Mouse (Mus musculus): Measurements from ENCODE around the gene Gstk1. TPM values are rescaled to one million over a fixed set of nuclear protein-coding genes. Genes with fewer than 3 reads are reported as not detected.

Gstk1 gene
- polyA plus RNA-seq, 1 experiment from 2014 or later: 47.7 TPM

GRCm38 (mm10) chr6:42237276-42237805, 8.4 kb upstream of the Gstk1 start:
- Histone ChIP-seq H3K4me3 (ENCODE audit: low read length) (no peak overlapping the region), H3K4me1 (replicated peaks; ENCODE audit: control insufficient read depth, insufficient read depth, low read length) (peaks cover 4% of the 10 kb centered on the region), H3K27me3 (ENCODE audit: control insufficient read depth, insufficient read depth, low read depth, low read length) (no peaks in the 10 kb centered on the region), H3K9ac (ENCODE audit: low read length) (no peak overlapping the region), H3K36me3 (ENCODE audit: control insufficient read depth, insufficient read depth, low read length) (no peaks in the 10 kb centered on the region), H3K4me2 (ENCODE audit: low read depth, low read length) (no peak overlapping the region), H3K9me3 (ENCODE audit: control insufficient read depth, low read length) (no peaks in the 10 kb centered on the region), H3K27ac (ENCODE audit: low read length) (no peak overlapping the region)
- 29% methylated on average over 6 of the region's 6 CpGs for WGBS
- ATAC-seq (ENCODE audit: low read depth): peak; percentile 36; the same call in 1 of the 2 replicates

- Histone ChIP-seq H3K27ac (ENCODE audit: low read length) (peak overlapping the region; percentile 75), H3K4me3 (ENCODE audit: low read length) (no peak overlapping the region), H3K9me3 (ENCODE audit: control insufficient read depth, low read length) (no peaks in the 10 kb centered on the region), H3K9ac (ENCODE audit: low read length) (no peak overlapping the region), H3K4me1 (replicated peaks; ENCODE audit: control insufficient read depth, insufficient read depth, low read length) (peaks cover 10% of the 10 kb centered on the region), H3K36me3 (ENCODE audit: control insufficient read depth, insufficient read depth, low read length) (no peaks in the 10 kb centered on the region), H3K4me2 (ENCODE audit: low read depth, low read length) (no peak overlapping the region), H3K27me3 (ENCODE audit: control insufficient read depth, insufficient read depth, low read depth, low read length) (no peaks in the 10 kb centered on the region)
- 44% methylated on average over 6 of the region's 6 CpGs for WGBS
- ATAC-seq (ENCODE audit: low read depth): peak; percentile 43; the same call in 1 of the 2 replicates
These were observed 4.3 kb upstream of the Gstk1 start for GRCm38 (mm10) chr6:42241311-42242045.

GRCm38 (mm10) chr6:42247173-42247572, 1.4 kb downstream of the Gstk1 start:
- WGBS: 11% methylated on average over 8 of the region's 8 CpGs
- Histone ChIP-seq H3K4me2 (ENCODE audit: low read depth, low read length) (0 out of 2 replicates have a peak overlapping the region, but pooled peaks have one; percentile 1), H3K9me3 (ENCODE audit: control insufficient read depth, low read length) (no peaks in the 10 kb centered on the region), H3K27me3 (ENCODE audit: control insufficient read depth, insufficient read depth, low read depth, low read length) (no peaks in the 10 kb centered on the region), H3K27ac (ENCODE audit: low read length) (no peak overlapping the region), H3K4me1 (replicated peaks; ENCODE audit: control insufficient read depth, insufficient read depth, low read length) (peaks cover 7% of the 10 kb centered on the region), H3K4me3 (ENCODE audit: low read length) (no peak overlapping the region), H3K36me3 (ENCODE audit: control insufficient read depth, insufficient read depth, low read length) (no peaks in the 10 kb centered on the region), H3K9ac (ENCODE audit: low read length) (no peak overlapping the region)
- ATAC-seq (ENCODE audit: low read depth): no peak

- ATAC-seq (ENCODE audit: low read depth): no peak
- Histone ChIP-seq H3K4me3 (ENCODE audit: low read length) (no peak overlapping the region), H3K9ac (ENCODE audit: low read length) (no peak overlapping the region), H3K9me3 (ENCODE audit: control insufficient read depth, low read length) (no peaks in the 10 kb centered on the region), H3K4me1 (replicated peaks; ENCODE audit: control insufficient read depth, insufficient read depth, low read length) (peaks cover 7% of the 10 kb centered on the region), H3K27ac (ENCODE audit: low read length) (no peak overlapping the region), H3K4me2 (ENCODE audit: low read depth, low read length) (no peak overlapping the region), H3K27me3 (ENCODE audit: control insufficient read depth, insufficient read depth, low read depth, low read length) (no peaks in the 10 kb centered on the region), H3K36me3 (ENCODE audit: control insufficient read depth, insufficient read depth, low read length) (no peaks in the 10 kb centered on the region)
- 70% methylated on average over 1 of the region's 1 CpGs for WGBS
These were observed 2.2 kb downstream of the Gstk1 start for GRCm38 (mm10) chr6:42247981-42248380.

GRCm38 (mm10) chr6:42251791-42252190, 6.1 kb downstream of the Gstk1 start:
- no peaks in the 10 kb centered on the region for H3K4me1 ChIP-seq (replicated peaks; ENCODE audit: control insufficient read depth, insufficient read depth, low read length)
- no peak overlapping the region for H3K4me3 ChIP-seq (ENCODE audit: low read length)
- no peaks in the 10 kb centered on the region for H3K27me3 ChIP-seq (ENCODE audit: control insufficient read depth, insufficient read depth, low read depth, low read length)
- H3K9ac ChIP-seq (ENCODE audit: low read length): no peak overlapping the region
- H3K4me2 ChIP-seq (ENCODE audit: low read depth, low read length): no peak overlapping the region
- H3K27ac ChIP-seq (ENCODE audit: low read length): no peak overlapping the region
- WGBS: 77% methylated on average over 4 of the region's 4 CpGs
- no peak for ATAC-seq (ENCODE audit: low read depth)
- no peaks in the 10 kb centered on the region for H3K36me3 ChIP-seq (ENCODE audit: control insufficient read depth, insufficient read depth, low read length)
- no peaks in the 10 kb centered on the region for H3K9me3 ChIP-seq (ENCODE audit: control insufficient read depth, low read length)

GRCm38 (mm10) chr6:42253103-42253502, 7.4 kb downstream of the Gstk1 start:
- no peak for ATAC-seq (ENCODE audit: low read depth)
- Histone ChIP-seq H3K27me3 (ENCODE audit: control insufficient read depth, insufficient read depth, low read depth, low read length) (no peaks in the 10 kb centered on the region), H3K9me3 (ENCODE audit: control insufficient read depth, low read length) (no peaks in the 10 kb centered on the region), H3K36me3 (ENCODE audit: control insufficient read depth, insufficient read depth, low read length) (no peaks in the 10 kb centered on the region), H3K9ac (ENCODE audit: low read length) (no peak overlapping the region), H3K4me3 (ENCODE audit: low read length) (no peak overlapping the region), H3K27ac (ENCODE audit: low read length) (no peak overlapping the region), H3K4me2 (ENCODE audit: low read depth, low read length) (no peak overlapping the region), H3K4me1 (replicated peaks; ENCODE audit: control insufficient read depth, insufficient read depth, low read length) (peaks cover 3% of the 10 kb centered on the region; the same call in 1 of the 2 replicates)
- WGBS: 71% methylated on average over 2 of the region's 2 CpGs

GRCm38 (mm10) chr6:42257303-42257863, 11.6 kb downstream of the Gstk1 start:
- H3K4me1 ChIP-seq (replicated peaks; ENCODE audit: control insufficient read depth, insufficient read depth, low read length): peaks cover 3% of the 10 kb centered on the region; the same call in 1 of the 2 replicates
- no peak overlapping the region for H3K9ac ChIP-seq (ENCODE audit: low read length)
- H3K27me3 ChIP-seq (ENCODE audit: control insufficient read depth, insufficient read depth, low read depth, low read length): no peaks in the 10 kb centered on the region
- no peak overlapping the region for H3K27ac ChIP-seq (ENCODE audit: low read length)
- WGBS: 11% methylated on average over 11 of the region's 11 CpGs
- no peak overlapping the region for H3K4me2 ChIP-seq (ENCODE audit: low read depth, low read length)
- ATAC-seq (ENCODE audit: low read depth): peak; percentile 31; the same call in 1 of the 2 replicates
- H3K9me3 ChIP-seq (ENCODE audit: control insufficient read depth, low read length): no peaks in the 10 kb centered on the region
- H3K4me3 ChIP-seq (ENCODE audit: low read length): no peak overlapping the region
- H3K36me3 ChIP-seq (ENCODE audit: control insufficient read depth, insufficient read depth, low read length): no peaks in the 10 kb centered on the region

- Histone ChIP-seq H3K9me3 (ENCODE audit: control insufficient read depth, low read length) (no peaks in the 10 kb centered on the region), H3K4me3 (ENCODE audit: low read length) (no peak overlapping the region), H3K27ac (ENCODE audit: low read length) (peak overlapping the region; percentile 90), H3K36me3 (ENCODE audit: control insufficient read depth, insufficient read depth, low read length) (no peaks in the 10 kb centered on the region), H3K9ac (ENCODE audit: low read length) (no peak overlapping the region), H3K27me3 (ENCODE audit: control insufficient read depth, insufficient read depth, low read depth, low read length) (no peaks in the 10 kb centered on the region), H3K4me1 (replicated peaks; ENCODE audit: control insufficient read depth, insufficient read depth, low read length) (peaks cover 6% of the 10 kb centered on the region; the same call in 1 of the 2 replicates), H3K4me2 (ENCODE audit: low read depth, low read length) (peak overlapping the region; percentile 20; the same call in 1 of the 2 replicates)
- WGBS: 26% methylated on average over 6 of the region's 6 CpGs
- peak; percentile 24 for ATAC-seq (ENCODE audit: low read depth)
These were observed 14.7 kb downstream of the Gstk1 start for GRCm38 (mm10) chr6:42260430-42260829.

GRCm38 (mm10) chr6:42261524-42262170, 15.9 kb downstream of the Gstk1 start, which contains the start of gene Tmem139:
Gene Tmem139, plus strand, starts transcription at chr6:42261970.
- H3K27ac ChIP-seq (ENCODE audit: low read length): peak within 1 kb of the TSS; percentile 90
- ATAC-seq (ENCODE audit: low read depth): peak; percentile 8; the same call in 1 of the 2 replicates
- peaks cover 9% of the 10 kb centered on the region for H3K4me1 ChIP-seq (replicated peaks; ENCODE audit: control insufficient read depth, insufficient read depth, low read length)
- no peaks in the 10 kb centered on the region for H3K9me3 ChIP-seq (ENCODE audit: control insufficient read depth, low read length)
- H3K36me3 ChIP-seq (ENCODE audit: control insufficient read depth, insufficient read depth, low read length): no peaks in the 10 kb centered on the region
- peak within 1 kb of the TSS; percentile 37 for H3K4me2 ChIP-seq (ENCODE audit: low read depth, low read length)
- H3K9ac ChIP-seq (ENCODE audit: low read length): peak within 1 kb of the TSS; percentile 38; the same call in 1 of the 2 replicates
- no peaks in the 10 kb centered on the region for H3K27me3 ChIP-seq (ENCODE audit: control insufficient read depth, insufficient read depth, low read depth, low read length)
- WGBS: 14% methylated on average over 20 of the region's 20 CpGs
- peak within 1 kb of the TSS; percentile 30 for H3K4me3 ChIP-seq (ENCODE audit: low read length)
